Mouse (Mus musculus): ENCODE measurements at regions not wholly inside any gene's neighbourhood (a gene's known extent, or its start where the extent isn't known, plus 50 kb on each side); places are given as distances from the start of the nearest gene placed in this dataset.

- no peak for DNase-seq (ENCODE audit: low spot score)
- H3K27me3 ChIP-seq (ENCODE audit: insufficient read depth, low read length): no peaks in the 10 kb centered on the region
- 72% methylated on average over 6 of the region's 6 CpGs for WGBS
- H3K4me2 ChIP-seq (ENCODE audit: low read length): no peak overlapping the region
- H3K4me3 ChIP-seq (replicated peaks; ENCODE audit: low read depth, low read length): no peak overlapping the region
- H3K9me3 ChIP-seq (replicated peaks; ENCODE audit: low read length): no peaks in the 10 kb centered on the region
- no peak for TF ChIP-seq CTCF (IDR thresholded peaks at IDR 0.05; ENCODE audit: low read depth)
- no peaks in the 10 kb centered on the region for H3K36me3 ChIP-seq (ENCODE audit: insufficient read depth, low read length)
- no peak for ATAC-seq (replicated peaks; ENCODE audit: low FRiP score, low read depth)
- H3K4me1 ChIP-seq (replicated peaks; ENCODE audit: insufficient read depth, low read length): no peaks in the 10 kb centered on the region
- H3K27ac ChIP-seq: no peak overlapping the region
- H3K9ac ChIP-seq (ENCODE audit: low read depth, low read length): no peak overlapping the region
Observed at GRCm38 (mm10) chr15:72150581-72150980, 1683.8 kb upstream of the Gm6569 start.

GRCm38 (mm10) chr15:72158505-72158904 is 1675.9 kb upstream of the Gm6569 start:
- 61% methylated on average over 3 of the region's 3 CpGs for WGBS
- H3K27me3 ChIP-seq (ENCODE audit: insufficient read depth, low read length): no peaks in the 10 kb centered on the region
- no peaks in the 10 kb centered on the region for H3K36me3 ChIP-seq (ENCODE audit: insufficient read depth, low read length)
- no peak overlapping the region for H3K27ac ChIP-seq
- DNase-seq (ENCODE audit: low spot score) (no peak), ATAC-seq (replicated peaks; ENCODE audit: low FRiP score, low read depth) (no peak)
- H3K9me3 ChIP-seq (replicated peaks; ENCODE audit: low read length): no peaks in the 10 kb centered on the region
- no peak for TF ChIP-seq CTCF (IDR thresholded peaks at IDR 0.05; ENCODE audit: low read depth)
- H3K9ac ChIP-seq (ENCODE audit: low read depth, low read length): no peak overlapping the region
- H3K4me1 ChIP-seq (replicated peaks; ENCODE audit: insufficient read depth, low read length): no peaks in the 10 kb centered on the region
- no peak overlapping the region for H3K4me3 ChIP-seq (replicated peaks; ENCODE audit: low read depth, low read length)
- no peak overlapping the region for H3K4me2 ChIP-seq (ENCODE audit: low read length)

- peak; percentile 66 for DNase-seq (ENCODE audit: low spot score)
- H3K27me3 ChIP-seq (ENCODE audit: insufficient read depth, low read length): no peaks in the 10 kb centered on the region
- ATAC-seq (replicated peaks; ENCODE audit: low FRiP score, low read depth): no peak
- no peak for TF ChIP-seq CTCF (IDR thresholded peaks at IDR 0.05; ENCODE audit: low read depth)
- 26% methylated on average over 3 of the region's 3 CpGs for WGBS
- H3K27ac ChIP-seq: no peak overlapping the region
- H3K4me3 ChIP-seq (replicated peaks; ENCODE audit: low read depth, low read length): no peak overlapping the region
- H3K9ac ChIP-seq (ENCODE audit: low read depth, low read length): no peak overlapping the region
- no peaks in the 10 kb centered on the region for H3K36me3 ChIP-seq (ENCODE audit: insufficient read depth, low read length)
- no peaks in the 10 kb centered on the region for H3K9me3 ChIP-seq (replicated peaks; ENCODE audit: low read length)
- no peak overlapping the region for H3K4me2 ChIP-seq (ENCODE audit: low read length)
- H3K4me1 ChIP-seq (replicated peaks; ENCODE audit: insufficient read depth, low read length): no peaks in the 10 kb centered on the region
Observed at GRCm38 (mm10) chr15:72200861-72201260, 1633.5 kb upstream of the Gm6569 start.

GRCm38 (mm10) chr15:72201791-72202190 is 1632.6 kb upstream of the Gm6569 start:
- no peaks in the 10 kb centered on the region for H3K27me3 ChIP-seq (ENCODE audit: insufficient read depth, low read length)
- no peak overlapping the region for H3K4me2 ChIP-seq (ENCODE audit: low read length)
- no peaks in the 10 kb centered on the region for H3K36me3 ChIP-seq (ENCODE audit: insufficient read depth, low read length)
- no peak for DNase-seq (ENCODE audit: low spot score)
- WGBS: 58% methylated on average over 1 of the region's 1 CpGs
- no peaks in the 10 kb centered on the region for H3K9me3 ChIP-seq (replicated peaks; ENCODE audit: low read length)
- no peak for TF ChIP-seq CTCF (IDR thresholded peaks at IDR 0.05; ENCODE audit: low read depth)
- H3K4me3 ChIP-seq (replicated peaks; ENCODE audit: low read depth, low read length): no peak overlapping the region
- no peak overlapping the region for H3K27ac ChIP-seq
- no peak for ATAC-seq (replicated peaks; ENCODE audit: low FRiP score, low read depth)
- no peaks in the 10 kb centered on the region for H3K4me1 ChIP-seq (replicated peaks; ENCODE audit: insufficient read depth, low read length)
- no peak overlapping the region for H3K9ac ChIP-seq (ENCODE audit: low read depth, low read length)

- DNase-seq (ENCODE audit: low spot score) (no peak), ATAC-seq (replicated peaks; ENCODE audit: low FRiP score, low read depth) (no peak)
- Histone ChIP-seq H3K9ac (ENCODE audit: low read depth, low read length) (no peak overlapping the region), H3K27ac (no peak overlapping the region), H3K4me3 (replicated peaks; ENCODE audit: low read depth, low read length) (no peak overlapping the region), H3K9me3 (replicated peaks; ENCODE audit: low read length) (no peaks in the 10 kb centered on the region), H3K4me1 (replicated peaks; ENCODE audit: insufficient read depth, low read length) (no peaks in the 10 kb centered on the region), H3K36me3 (ENCODE audit: insufficient read depth, low read length) (no peaks in the 10 kb centered on the region), H3K27me3 (ENCODE audit: insufficient read depth, low read length) (no peaks in the 10 kb centered on the region), H3K4me2 (ENCODE audit: low read length) (no peak overlapping the region)
- 70% methylated on average over 8 of the region's 8 CpGs for WGBS
- no peak for TF ChIP-seq CTCF (IDR thresholded peaks at IDR 0.05; ENCODE audit: low read depth)
Observed at GRCm38 (mm10) chr15:72205240-72205799, 1629.0 kb upstream of the Gm6569 start.

- Histone ChIP-seq H3K4me1 (replicated peaks; ENCODE audit: insufficient read depth, low read length) (no peaks in the 10 kb centered on the region), H3K9me3 (replicated peaks; ENCODE audit: low read length) (no peaks in the 10 kb centered on the region), H3K4me3 (replicated peaks; ENCODE audit: low read depth, low read length) (no peak overlapping the region), H3K4me2 (ENCODE audit: low read length) (no peak overlapping the region), H3K36me3 (ENCODE audit: insufficient read depth, low read length) (no peaks in the 10 kb centered on the region), H3K27ac (no peak overlapping the region), H3K27me3 (ENCODE audit: insufficient read depth, low read length) (no peaks in the 10 kb centered on the region), H3K9ac (ENCODE audit: low read depth, low read length) (no peak overlapping the region)
- DNase-seq (ENCODE audit: low spot score) (peak; percentile 64), ATAC-seq (replicated peaks; ENCODE audit: low FRiP score, low read depth) (no peak)
- 9% methylated on average over 9 of the region's 9 CpGs for WGBS
- peak; percentile 78 for TF ChIP-seq CTCF (IDR thresholded peaks at IDR 0.05; ENCODE audit: low read depth)
Observed at GRCm38 (mm10) chr15:72205950-72206349, 1628.4 kb upstream of the Gm6569 start.

- 82% methylated on average over 4 of the region's 4 CpGs for WGBS
- TF ChIP-seq CTCF (IDR thresholded peaks at IDR 0.05; ENCODE audit: low read depth): no peak
- no peak for DNase-seq (ENCODE audit: low spot score)
Observed at GRCm38 (mm10) chr15:72207589-72207988, 1626.8 kb upstream of the Gm6569 start.

More at GRCm38 (mm10) chr15:72207589-72207988, 1626.8 kb upstream of the Gm6569 start:
- H3K9me3 ChIP-seq (replicated peaks; ENCODE audit: low read length): no peaks in the 10 kb centered on the region
- no peak overlapping the region for H3K4me3 ChIP-seq (replicated peaks; ENCODE audit: low read depth, low read length)
- no peaks in the 10 kb centered on the region for H3K36me3 ChIP-seq (ENCODE audit: insufficient read depth, low read length)
- H3K27ac ChIP-seq: no peak overlapping the region
- no peak for ATAC-seq (replicated peaks; ENCODE audit: low FRiP score, low read depth)
- H3K9ac ChIP-seq (ENCODE audit: low read depth, low read length): no peak overlapping the region
- no peaks in the 10 kb centered on the region for H3K27me3 ChIP-seq (ENCODE audit: insufficient read depth, low read length)
- no peaks in the 10 kb centered on the region for H3K4me1 ChIP-seq (replicated peaks; ENCODE audit: insufficient read depth, low read length)
- H3K4me2 ChIP-seq (ENCODE audit: low read length): no peak overlapping the region

All from kidney, postnatal 0 days (tissue).